Mouse (Mus musculus): ENCODE data around the gene Prrt3.

- TF ChIP-seq CTCF (IDR thresholded peaks at IDR 0.05; ENCODE audit: insufficient read depth, low read depth, low read length) (no peak), POLR2A (IDR thresholded peaks at IDR 0.05; ENCODE audit: insufficient read depth, low read depth, low read length) (no peak)
Measured at GRCm38 (mm10) chr6:113480555-113481373, 21.0 kb downstream of the Prrt3 start.

All from olfactory bulb, adult 2 months (tissue).